Mouse (Mus musculus): Measurements from ENCODE around the gene Nefh.

DNA sequence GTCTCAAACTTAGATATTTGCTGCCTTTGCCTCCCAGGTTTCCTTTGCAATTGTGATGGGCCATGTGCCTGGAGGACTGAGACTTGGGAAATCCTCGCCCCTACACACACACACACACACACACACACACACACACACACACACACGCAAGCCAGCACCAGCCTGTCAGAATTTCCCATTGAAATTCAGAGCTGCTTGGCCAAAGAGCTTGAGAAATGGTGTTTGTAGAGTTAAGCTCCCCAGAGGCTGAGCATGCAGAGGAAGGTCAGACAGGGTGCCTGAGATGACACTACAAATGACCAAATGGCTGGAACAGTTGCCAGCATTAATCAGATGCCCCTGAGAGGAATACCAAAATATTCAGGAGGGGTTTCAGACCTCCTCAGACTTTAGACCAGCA, 18.5 kb upstream of the Nefh start:
- no peak for TF ChIP-seq CTCF (IDR thresholded peaks at IDR 0.05; ENCODE audit: low read depth)
- TF ChIP-seq EP300 (IDR thresholded peaks at IDR 0.05; ENCODE audit: low read depth): no peak

Data from liver, postnatal 0 days (tissue).